Comparison of ENCODE assay signal across 22 mouse cellular contexts in genomic region chr8:9207505-9208051, GRCm38 (mm10).
DNase-seq lines count a peak whose midpoint lies in the region; ATAC-seq and TF ChIP-seq lines count a peak whose summit lies in the region.
"Had no signal": no experiment of that assay in that cellular context is flagged by ENCODE, and none has a peak within 500 bp of the region (broad histone marks: within the 10 kb centered on the region; RNA-seq: fewer than 3 reads in every experiment).

No protein-coding gene starts in this region.

- H3K9ac ChIP-seq in forebrain, postnatal 0 days = no peak overlapping the region
- no peak overlapping the region for H3K9ac ChIP-seq in hindbrain, embryonic 13.5 days
- no peak overlapping the region for H3K9ac ChIP-seq in hindbrain, embryonic 14.5 days
- H3K9ac ChIP-seq in neural tube, embryonic 13.5 days = no peak overlapping the region
- no peak overlapping the region for H3K9ac ChIP-seq in neural tube, embryonic 15.5 days (replicated peaks)
- H3K9ac ChIP-seq: embryonic facial prominence, embryonic 12.5 days; heart, embryonic 12.5 days; limb, embryonic 15.5 days; liver, embryonic 15.5 days had no signal

- H3K27me3 ChIP-seq in forebrain, embryonic 10.5 days (ENCODE audit: poor library complexity, severe bottlenecking) = no peaks in the 10 kb centered on the region
- H3K27me3 ChIP-seq in forebrain, postnatal 0 days (ENCODE audit: insufficient read depth, low read length) = no peaks in the 10 kb centered on the region
- H3K27me3 ChIP-seq in hindbrain, embryonic 13.5 days = no peaks in the 10 kb centered on the region
- H3K27me3 ChIP-seq in hindbrain, embryonic 14.5 days (ENCODE audit: control insufficient read depth, insufficient read depth, low read length) = no peaks in the 10 kb centered on the region
- no peaks in the 10 kb centered on the region for H3K27me3 ChIP-seq in neural tube, embryonic 13.5 days
- no peaks in the 10 kb centered on the region for H3K27me3 ChIP-seq in neural tube, embryonic 15.5 days (replicated peaks)
- H3K27me3 ChIP-seq: embryonic facial prominence, embryonic 12.5 days; heart, embryonic 12.5 days; limb, embryonic 15.5 days; liver, embryonic 15.5 days; megakaryocyte, embryonic 14.5 days had no signal

- peaks cover 3% of the 10 kb centered on the region; the same call in 1 of the 2 replicates for H3K9me3 ChIP-seq in forebrain, embryonic 10.5 days
- H3K9me3 ChIP-seq in forebrain, postnatal 0 days (ENCODE audit: low read length) = no peaks in the 10 kb centered on the region
- no peaks in the 10 kb centered on the region for H3K9me3 ChIP-seq in hindbrain, embryonic 13.5 days
- no peaks in the 10 kb centered on the region for H3K9me3 ChIP-seq in hindbrain, embryonic 14.5 days (ENCODE audit: control insufficient read depth, low read length)
- H3K9me3 ChIP-seq in neural tube, embryonic 13.5 days = no peaks in the 10 kb centered on the region
- no peaks in the 10 kb centered on the region for H3K9me3 ChIP-seq in neural tube, embryonic 15.5 days (replicated peaks)
- H3K9me3 ChIP-seq: embryonic facial prominence, embryonic 12.5 days; heart, embryonic 12.5 days; limb, embryonic 15.5 days; liver, embryonic 15.5 days had no signal

- WGBS in forebrain, embryonic 10.5 days = 94% methylated on average over 31 of the region's 31 CpGs
- 94% methylated on average over 31 of the region's 31 CpGs for WGBS in forebrain, postnatal 0 days
- WGBS in hindbrain, embryonic 13.5 days = 95% methylated on average over 31 of the region's 31 CpGs
- 93% methylated on average over 31 of the region's 31 CpGs for WGBS in hindbrain, embryonic 14.5 days
- 93% methylated on average over 31 of the region's 31 CpGs for WGBS in neural tube, embryonic 13.5 days
- 95% methylated on average over 31 of the region's 31 CpGs for WGBS in neural tube, embryonic 15.5 days

- ATAC-seq in forebrain, postnatal 0 days = no peak
- ATAC-seq in hindbrain, embryonic 13.5 days (ENCODE audit: low FRiP score) = 0 out of 2 replicates have a peak, but pooled peaks have one; percentile 53
- no peak for ATAC-seq in hindbrain, embryonic 14.5 days (ENCODE audit: low FRiP score)
- ATAC-seq in neural tube, embryonic 13.5 days (ENCODE audit: low read depth) = 0 out of 2 replicates have a peak, but pooled peaks have one; percentile 47
- ATAC-seq in neural tube, embryonic 15.5 days (ENCODE audit: low FRiP score) = no peak
- ATAC-seq: hindbrain, postnatal 0 days; intestine, postnatal 0 days had no signal

- H3K4me1 ChIP-seq in forebrain, embryonic 10.5 days = peaks cover 43% of the 10 kb centered on the region
- no peaks in the 10 kb centered on the region for H3K4me1 ChIP-seq in forebrain, postnatal 0 days (ENCODE audit: insufficient read depth)
- H3K4me1 ChIP-seq in hindbrain, embryonic 13.5 days (replicated peaks) = 0 out of 2 replicates have a peak, but pooled peaks cover 6% of the 10 kb centered on the region
- H3K4me1 ChIP-seq in hindbrain, embryonic 14.5 days (replicated peaks; ENCODE audit: control insufficient read depth, insufficient read depth, low read length) = 0 out of 2 replicates have a peak, but pooled peaks cover 7% of the 10 kb centered on the region
- H3K4me1 ChIP-seq in neural tube, embryonic 13.5 days (replicated peaks) = peaks cover 3% of the 10 kb centered on the region; the same call in 1 of the 2 replicates
- no peaks in the 10 kb centered on the region for H3K4me1 ChIP-seq in neural tube, embryonic 15.5 days
- H3K4me1 ChIP-seq: heart, embryonic 12.5 days; limb, embryonic 15.5 days; liver, embryonic 15.5 days; megakaryocyte, embryonic 14.5 days had no signal

- DNase-seq in forebrain, embryonic 10.5 days (ENCODE audit: extremely low spot score, low spot score) = no peak
- no peak for DNase-seq in forebrain, postnatal 0 days
- no peak for DNase-seq in hindbrain, embryonic 14.5 days (ENCODE audit: low spot score)
- DNase-seq in adrenal gland, adult 2 months = no peak
- DNase-seq: adrenal gland, adult 8-10 months; cerebellum, adult 9-11 months; heart, postnatal 14 days; kidney, postnatal 10 days; right cerebral cortex, postnatal 14 days; spleen, adult 18-20 months; thymus, postnatal 36 days had no signal

- no peak overlapping the region for H3K4me3 ChIP-seq in forebrain, embryonic 10.5 days
- H3K4me3 ChIP-seq in forebrain, postnatal 0 days (ENCODE audit: low read depth, low read length) = no peak overlapping the region
- no peak overlapping the region for H3K4me3 ChIP-seq in hindbrain, embryonic 13.5 days
- H3K4me3 ChIP-seq in hindbrain, embryonic 14.5 days (replicated peaks; ENCODE audit: low read length) = no peak overlapping the region
- H3K4me3 ChIP-seq in neural tube, embryonic 13.5 days = no peak overlapping the region
- no peak overlapping the region for H3K4me3 ChIP-seq in neural tube, embryonic 15.5 days (replicated peaks)
- H3K4me3 ChIP-seq: embryonic facial prominence, embryonic 12.5 days; heart, embryonic 12.5 days; layer of hippocampus, adult 2 months; limb, embryonic 15.5 days; liver, embryonic 15.5 days; megakaryocyte, embryonic 14.5 days had no signal

- H3K4me2 ChIP-seq in forebrain, postnatal 0 days (ENCODE audit: low read depth) = no peak overlapping the region
- no peak overlapping the region for H3K4me2 ChIP-seq in hindbrain, embryonic 13.5 days
- H3K4me2 ChIP-seq in hindbrain, embryonic 14.5 days (replicated peaks) = no peak overlapping the region
- no peak overlapping the region for H3K4me2 ChIP-seq in neural tube, embryonic 13.5 days
- no peak overlapping the region for H3K4me2 ChIP-seq in neural tube, embryonic 15.5 days
- H3K4me2 ChIP-seq: embryonic facial prominence, embryonic 12.5 days; heart, embryonic 12.5 days; limb, embryonic 15.5 days; liver, embryonic 15.5 days had no signal

- no peak for TF ChIP-seq CTCF in forebrain, postnatal 0 days (IDR thresholded peaks at IDR 0.05; ENCODE audit: low read depth)

- H3K27ac ChIP-seq in forebrain, embryonic 10.5 days = peak overlapping the region; percentile 31; the same call in 1 of the 2 replicates
- no peak overlapping the region for H3K27ac ChIP-seq in forebrain, postnatal 0 days (ENCODE audit: low read depth, low read length)
- no peak overlapping the region for H3K27ac ChIP-seq in hindbrain, embryonic 13.5 days
- H3K27ac ChIP-seq in hindbrain, embryonic 14.5 days = no peak overlapping the region
- H3K27ac ChIP-seq in neural tube, embryonic 13.5 days (replicated peaks) = no peak overlapping the region
- no peak overlapping the region for H3K27ac ChIP-seq in neural tube, embryonic 15.5 days (replicated peaks)
- H3K27ac ChIP-seq: embryonic facial prominence, embryonic 12.5 days; hindbrain, postnatal 0 days; layer of hippocampus, adult 2 months; limb, embryonic 15.5 days; liver, embryonic 15.5 days had no signal

- H3K36me3 ChIP-seq in forebrain, embryonic 10.5 days (replicated peaks) = no peaks in the 10 kb centered on the region
- H3K36me3 ChIP-seq in forebrain, postnatal 0 days (ENCODE audit: insufficient read depth) = no peaks in the 10 kb centered on the region
- H3K36me3 ChIP-seq in hindbrain, embryonic 13.5 days = peaks cover 5% of the 10 kb centered on the region; the same call in 1 of the 2 replicates
- no peaks in the 10 kb centered on the region for H3K36me3 ChIP-seq in hindbrain, embryonic 14.5 days (replicated peaks; ENCODE audit: control insufficient read depth, insufficient read depth)
- H3K36me3 ChIP-seq in neural tube, embryonic 13.5 days = peaks cover 8% of the 10 kb centered on the region; the same call in 1 of the 2 replicates
- H3K36me3 ChIP-seq in neural tube, embryonic 15.5 days = no peaks in the 10 kb centered on the region; the same call in 1 of the 2 replicates
- H3K36me3 ChIP-seq: embryonic facial prominence, embryonic 12.5 days; heart, embryonic 12.5 days; limb, embryonic 15.5 days; liver, embryonic 15.5 days had no signal

Comparison
In these comparisons a context has a peak if more than half of its experiments do, and no peak if none do; other contexts are left out.
1. ATAC-seq: peak in hindbrain, embryonic 13.5 days (single experiment) and neural tube, embryonic 13.5 days (single experiment); none in forebrain, postnatal 0 days (single experiment), hindbrain, embryonic 14.5 days (single experiment) and neural tube, embryonic 15.5 days (single experiment).